Mouse (Mus musculus) frontal cortex, adult (tissue): Measurements from ENCODE around the gene Gm20822.
"Not testable (repeated sequence)": the region's sequence is repeated elsewhere in the genome, so short reads cannot be mapped to it uniquely, and the experiment has no call there.

Experiments used
- ATAC-seq: cut with Nextera tagmentation; 2 replicates; pipeline ENCODE4 v1.9.2; 2017; ENCODE audit warnings: mild to moderate bottlenecking, moderate library complexity, mixed read lengths; ENCODE audit not compliant: low TSS enrichment

Gm20822 gene

DNA sequence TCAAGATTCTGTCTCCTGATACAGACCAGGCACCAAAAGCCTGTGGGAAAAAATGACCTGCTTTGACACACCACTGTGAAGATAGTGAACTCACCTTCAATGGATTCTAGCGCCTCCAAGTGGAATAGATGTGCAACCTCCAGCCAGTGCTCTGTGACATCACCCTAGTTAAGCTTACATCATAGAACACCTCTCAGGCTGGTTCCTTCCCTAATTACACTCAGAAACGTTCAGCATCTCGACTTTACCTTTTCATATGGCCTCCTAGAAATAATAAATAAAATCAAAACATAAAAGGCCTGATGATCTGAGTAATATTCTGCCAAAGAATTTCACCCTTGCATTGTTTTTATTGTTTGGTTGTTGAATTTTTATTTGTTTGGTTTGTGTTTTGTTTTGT lies at the start of gene Gm20822:
Gene Gm20822, minus strand, starts transcription at position 101 of the 400 bp plus-strand sequence.
- not testable (repeated sequence) for ATAC-seq
